13 mouse cellular contexts compared by ENCODE assay signal in genomic region chr7:4124856-4125255, GRCm38 (mm10). TPM values are rescaled to one million over a fixed set of nuclear protein-coding genes. Genes with fewer than 3 reads are reported as not detected.
DNase-seq lines count a peak whose midpoint lies in the region; ATAC-seq lines count a peak whose summit lies in the region.
"Had no signal": no experiment of that assay in that cellular context is flagged by ENCODE, and none has a peak within 500 bp of the region (broad histone marks: within the 10 kb centered on the region; RNA-seq: fewer than 3 reads in every experiment).

No protein-coding gene starts in this region.

- no peak overlapping the region for H3K27ac ChIP-seq in kidney, embryonic 15.5 days
- no peak overlapping the region for H3K27ac ChIP-seq in embryonic facial prominence, embryonic 14.5 days (replicated peaks; ENCODE audit: low read depth, low read length)
- peak overlapping the region; percentile 88 for H3K27ac ChIP-seq in hindbrain, embryonic 16.5 days (ENCODE audit: low read depth, low read length)
- H3K27ac ChIP-seq in neural tube, embryonic 12.5 days, result peak overlapping the region; percentile 72
- H3K27ac ChIP-seq: heart, embryonic 10.5 days; liver, embryonic 14.5 days had no signal

- H3K4me2 ChIP-seq in kidney, embryonic 15.5 days, result peak overlapping the region; percentile 41; the same call in 1 of the 2 replicates
- peak overlapping the region; percentile 46 for H3K4me2 ChIP-seq in embryonic facial prominence, embryonic 14.5 days (ENCODE audit: low read depth, low read length)
- peak overlapping the region; percentile 44 for H3K4me2 ChIP-seq in hindbrain, embryonic 16.5 days (ENCODE audit: low read length)
- H3K4me2 ChIP-seq in neural tube, embryonic 12.5 days (replicated peaks), result peak overlapping the region; percentile 68

- no peak overlapping the region for H3K9ac ChIP-seq in kidney, embryonic 15.5 days
- no peak overlapping the region for H3K9ac ChIP-seq in embryonic facial prominence, embryonic 14.5 days (ENCODE audit: low read depth, low read length)
- peak overlapping the region; percentile 48 for H3K9ac ChIP-seq in hindbrain, embryonic 16.5 days (ENCODE audit: low read depth, low read length)
- H3K9ac ChIP-seq in neural tube, embryonic 12.5 days, result no peak overlapping the region
- H3K9ac ChIP-seq: liver, embryonic 14.5 days had no signal

- no peak for DNase-seq in kidney, adult 8-10 months
- no peak for DNase-seq in embryonic facial prominence, embryonic 14.5 days (ENCODE audit: low spot score)
- DNase-seq in frontal cortex, adult 2 months (ENCODE audit: extremely low spot score in 1 of 2, low spot score in 1 of 2), result no peak
- DNase-seq in testis, postnatal 10 days (ENCODE audit: low spot score), result no peak
- DNase-seq in adrenal gland, postnatal 14 days, result no peak
- DNase-seq: kidney, postnatal 25 days had no signal

- no peaks in the 10 kb centered on the region for H3K9me3 ChIP-seq in kidney, embryonic 15.5 days (replicated peaks)
- H3K9me3 ChIP-seq in embryonic facial prominence, embryonic 14.5 days (ENCODE audit: control insufficient read depth, low read length), result no peaks in the 10 kb centered on the region
- no peaks in the 10 kb centered on the region for H3K9me3 ChIP-seq in hindbrain, embryonic 16.5 days (ENCODE audit: control insufficient read depth, low read length)
- no peaks in the 10 kb centered on the region for H3K9me3 ChIP-seq in neural tube, embryonic 12.5 days
- H3K9me3 ChIP-seq: heart, embryonic 10.5 days had no signal

- 18% methylated on average over 5 of the region's 5 CpGs for WGBS in kidney, embryonic 15.5 days
- 8% methylated on average over 5 of the region's 5 CpGs for WGBS in embryonic facial prominence, embryonic 14.5 days
- WGBS in hindbrain, embryonic 16.5 days, result 6% methylated on average over 5 of the region's 5 CpGs
- WGBS in neural tube, embryonic 12.5 days, result 10% methylated on average over 5 of the region's 5 CpGs

- ATAC-seq in kidney, embryonic 15.5 days (replicated peaks; ENCODE audit: low FRiP score), result no peak
- no peak for ATAC-seq in embryonic facial prominence, embryonic 14.5 days (ENCODE audit: low read depth)
- 0 out of 2 replicates have a peak, but pooled peaks have one; percentile 0 for ATAC-seq in hindbrain, embryonic 16.5 days
- ATAC-seq in neural tube, embryonic 12.5 days (ENCODE audit: low FRiP score, low read depth), result no peak

- no peaks in the 10 kb centered on the region for H3K36me3 ChIP-seq in kidney, embryonic 15.5 days
- no peaks in the 10 kb centered on the region for H3K36me3 ChIP-seq in embryonic facial prominence, embryonic 14.5 days (ENCODE audit: control insufficient read depth, insufficient read depth, low read length)
- H3K36me3 ChIP-seq in hindbrain, embryonic 16.5 days (ENCODE audit: control insufficient read depth, insufficient read depth, low read length), result peaks cover 6% of the 10 kb centered on the region
- H3K36me3 ChIP-seq in neural tube, embryonic 12.5 days, result peaks cover 36% of the 10 kb centered on the region
- H3K36me3 ChIP-seq: heart, embryonic 10.5 days had no signal

- peaks cover 22% of the 10 kb centered on the region for H3K27me3 ChIP-seq in kidney, embryonic 15.5 days
- H3K27me3 ChIP-seq in embryonic facial prominence, embryonic 14.5 days (replicated peaks; ENCODE audit: control insufficient read depth, insufficient read depth, low read length), result peaks cover 6% of the 10 kb centered on the region
- no peaks in the 10 kb centered on the region for H3K27me3 ChIP-seq in hindbrain, embryonic 16.5 days (replicated peaks; ENCODE audit: control insufficient read depth, insufficient read depth, low read length)
- H3K27me3 ChIP-seq in neural tube, embryonic 12.5 days (replicated peaks), result no peaks in the 10 kb centered on the region

- H3K4me3 ChIP-seq in kidney, embryonic 15.5 days (replicated peaks), result no peak overlapping the region
- peak overlapping the region; percentile 18; the same call in 1 of the 2 replicates for H3K4me3 ChIP-seq in embryonic facial prominence, embryonic 14.5 days (ENCODE audit: low read depth, low read length)
- H3K4me3 ChIP-seq in hindbrain, embryonic 16.5 days (ENCODE audit: low read length), result peak overlapping the region; percentile 22
- no peak overlapping the region for H3K4me3 ChIP-seq in neural tube, embryonic 12.5 days
- H3K4me3 ChIP-seq: heart, embryonic 10.5 days had no signal

- peaks cover 15% of the 10 kb centered on the region for H3K4me1 ChIP-seq in kidney, embryonic 15.5 days
- peaks cover 7% of the 10 kb centered on the region; the same call in 1 of the 2 replicates for H3K4me1 ChIP-seq in embryonic facial prominence, embryonic 14.5 days (ENCODE audit: control insufficient read depth, insufficient read depth, low read length)
- H3K4me1 ChIP-seq in hindbrain, embryonic 16.5 days (ENCODE audit: control insufficient read depth, insufficient read depth, low read depth, low read length), result peaks cover 27% of the 10 kb centered on the region
- peaks cover 48% of the 10 kb centered on the region for H3K4me1 ChIP-seq in neural tube, embryonic 12.5 days

RNA-seq across cellular contexts. Expression of gene Ttyh1, which starts 5.6 kb away (rescaled TPM):
- 2.1 and 3.0 TPM in 2 replicates for polyA plus RNA-seq in kidney, embryonic 15.5 days (2015; fragmentation: Nextera tagmentation; extraction: Ambion mirVana)
- 8.1 and 8.7 TPM in 2 replicates for polyA plus RNA-seq in embryonic facial prominence, embryonic 14.5 days (2014; fragmentation: Nextera tagmentation; extraction: Ambion mirVana)
- polyA plus RNA-seq in hindbrain, embryonic 16.5 days (2015; fragmentation: Nextera tagmentation; extraction: Ambion mirVana), result 204 and 239 TPM in 2 replicates
- polyA plus RNA-seq in neural tube, embryonic 12.5 days (2016; fragmentation: Nextera tagmentation; extraction: Ambion mirVana), result 111 and 113 TPM in 2 replicates
- polyA plus RNA-seq in frontal cortex, adult 2 months (2012; rRNA removed), result 712 and 743 TPM in 2 replicates
- total RNA-seq in adrenal gland, postnatal 14 days (2021), result 5.2 and 5.6 TPM in 2 replicates
- total RNA-seq: megakaryocyte-erythroid progenitor cell, adult 5-6 weeks had no signal

RNA-seq across cellular contexts. Expression of gene Leng8, which starts 12.0 kb away (rescaled TPM):
- 57.4 and 69.3 TPM in 2 replicates for polyA plus RNA-seq in kidney, embryonic 15.5 days (2015; fragmentation: Nextera tagmentation; extraction: Ambion mirVana)
- polyA plus RNA-seq in embryonic facial prominence, embryonic 14.5 days (2014; fragmentation: Nextera tagmentation; extraction: Ambion mirVana), result 38.7 and 49.8 TPM in 2 replicates
- polyA plus RNA-seq in hindbrain, embryonic 16.5 days (2015; fragmentation: Nextera tagmentation; extraction: Ambion mirVana), result 57.4 and 75.4 TPM in 2 replicates
- 92.7 and 110 TPM in 2 replicates for polyA plus RNA-seq in neural tube, embryonic 12.5 days (2016; fragmentation: Nextera tagmentation; extraction: Ambion mirVana)
- 641 and 654 TPM in 2 replicates for polyA plus RNA-seq in frontal cortex, adult 2 months (2012; rRNA removed)
- 97.9 and 129 TPM in 2 replicates for total RNA-seq in adrenal gland, postnatal 14 days (2021)

RNA-seq across cellular contexts. Expression of gene Leng9, which starts 25.3 kb away (rescaled TPM):
- 2.8 and 3.5 TPM in 2 replicates for polyA plus RNA-seq in kidney, embryonic 15.5 days (2015; fragmentation: Nextera tagmentation; extraction: Ambion mirVana)
- polyA plus RNA-seq in embryonic facial prominence, embryonic 14.5 days (2014; fragmentation: Nextera tagmentation; extraction: Ambion mirVana), result 3.5 and 4.3 TPM in 2 replicates
- polyA plus RNA-seq in hindbrain, embryonic 16.5 days (2015; fragmentation: Nextera tagmentation; extraction: Ambion mirVana), result 6.0 and 6.8 TPM in 2 replicates
- polyA plus RNA-seq in neural tube, embryonic 12.5 days (2016; fragmentation: Nextera tagmentation; extraction: Ambion mirVana), result 3.4 and 4.0 TPM in 2 replicates
- polyA plus RNA-seq in frontal cortex, adult 2 months (2012; rRNA removed), result 7.1 and 8.0 TPM in 2 replicates
- total RNA-seq in adrenal gland, postnatal 14 days (2021), result 8.7 and 11.8 TPM in 2 replicates

RNA-seq across cellular contexts. Expression of gene Cdc42ep5, which starts 39.8 kb away (rescaled TPM):
- polyA plus RNA-seq in kidney, embryonic 15.5 days (2015; fragmentation: Nextera tagmentation; extraction: Ambion mirVana), result 34.7 and 35.7 TPM in 2 replicates
- 58.9 and 61.1 TPM in 2 replicates for polyA plus RNA-seq in embryonic facial prominence, embryonic 14.5 days (2014; fragmentation: Nextera tagmentation; extraction: Ambion mirVana)
- 8.5 and 9.7 TPM in 2 replicates for polyA plus RNA-seq in hindbrain, embryonic 16.5 days (2015; fragmentation: Nextera tagmentation; extraction: Ambion mirVana)
- polyA plus RNA-seq in neural tube, embryonic 12.5 days (2016; fragmentation: Nextera tagmentation; extraction: Ambion mirVana), result 14.1 and 14.2 TPM in 2 replicates
- 3.5 and 3.9 TPM in 2 replicates for polyA plus RNA-seq in frontal cortex, adult 2 months (2012; rRNA removed)
- 27.8 and 29.7 TPM in 2 replicates for total RNA-seq in adrenal gland, postnatal 14 days (2021)
- total RNA-seq: megakaryocyte-erythroid progenitor cell, adult 5-6 weeks had no signal
- polyA plus RNA-seq: CD4-positive, CD25-positive, alpha-beta regulatory T cell, adult 4 months had no signal

Comparison
In these comparisons a context has a peak if more than half of its experiments do, and no peak if none do; other contexts are left out.
1. H3K27ac ChIP-seq: peak in hindbrain, embryonic 16.5 days (single experiment) and neural tube, embryonic 12.5 days (single experiment); none in kidney, embryonic 15.5 days (single experiment) and embryonic facial prominence, embryonic 14.5 days (single experiment).
2. H3K4me3 ChIP-seq: peak in embryonic facial prominence, embryonic 14.5 days (single experiment) and hindbrain, embryonic 16.5 days (single experiment); none in kidney, embryonic 15.5 days (single experiment) and neural tube, embryonic 12.5 days (single experiment).
3. RNA of gene Ttyh1, which starts 5.6 kb away (polyA plus RNA-seq): 712 to 743 TPM in frontal cortex, adult 2 months, 204 to 239 TPM in hindbrain, embryonic 16.5 days and 111 to 113 TPM in neural tube, embryonic 12.5 days; 8.1 to 8.7 TPM in embryonic facial prominence, embryonic 14.5 days and 2.1 to 3.0 TPM in kidney, embryonic 15.5 days; every median in the first group is over 10 times any median in the second.
4. Peak in every context shown above with its lines, with median percentiles within 50 percentile points of each other: H3K4me2 ChIP-seq.